Mouse (Mus musculus) brain, embryonic 14.5 days (tissue): ENCODE data around the gene Pml.

ENCODE experiments used
- CTCF ChIP-seq: fragments of 200-500 bp; IDR thresholded peaks from 2 replicates; pipeline ENCODE4 v1.5.1; 2012; ENCODE audit warnings: inconsistent platforms, mild to moderate bottlenecking, moderate library complexity, borderline replicate concordance; ENCODE audit not compliant: insufficient read depth, insufficient read length; ENCODE audit errors: extremely low read depth
- POLR2A ChIP-seq: fragments of 200-500 bp; IDR thresholded peaks from 2 replicates; pipeline ENCODE4 v1.6.1; 2012; ENCODE audit warnings: mild to moderate bottlenecking, inconsistent platforms, borderline replicate concordance; ENCODE audit not compliant: poor library complexity, insufficient read depth, insufficient read length, severe bottlenecking; ENCODE audit errors: extremely low read depth

DNA sequence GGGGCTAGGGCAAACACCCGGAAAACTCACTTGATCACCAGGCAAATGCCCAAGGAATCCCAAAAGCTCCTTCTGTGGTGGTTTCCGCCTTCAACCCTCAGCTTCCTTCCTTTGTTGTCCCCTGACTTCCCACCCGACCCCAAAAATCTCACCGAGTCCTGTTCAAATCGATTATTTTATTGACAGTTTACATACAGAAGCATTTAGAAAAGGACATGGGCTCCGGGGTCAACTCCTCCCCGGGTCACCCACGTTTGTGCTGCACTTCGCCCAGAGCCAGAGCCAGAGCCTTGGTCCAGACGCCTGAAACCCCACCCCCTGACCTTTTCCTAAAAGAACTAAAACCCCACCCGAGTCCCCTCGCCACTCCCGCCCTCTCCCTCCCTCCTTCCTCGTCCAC lies 53.4 kb downstream of the Pml start:
- TF ChIP-seq POLR2A (no peak), CTCF (no peak)
